ENCODE assay signal across 8 mouse cellular contexts in the genomic region with DNA sequence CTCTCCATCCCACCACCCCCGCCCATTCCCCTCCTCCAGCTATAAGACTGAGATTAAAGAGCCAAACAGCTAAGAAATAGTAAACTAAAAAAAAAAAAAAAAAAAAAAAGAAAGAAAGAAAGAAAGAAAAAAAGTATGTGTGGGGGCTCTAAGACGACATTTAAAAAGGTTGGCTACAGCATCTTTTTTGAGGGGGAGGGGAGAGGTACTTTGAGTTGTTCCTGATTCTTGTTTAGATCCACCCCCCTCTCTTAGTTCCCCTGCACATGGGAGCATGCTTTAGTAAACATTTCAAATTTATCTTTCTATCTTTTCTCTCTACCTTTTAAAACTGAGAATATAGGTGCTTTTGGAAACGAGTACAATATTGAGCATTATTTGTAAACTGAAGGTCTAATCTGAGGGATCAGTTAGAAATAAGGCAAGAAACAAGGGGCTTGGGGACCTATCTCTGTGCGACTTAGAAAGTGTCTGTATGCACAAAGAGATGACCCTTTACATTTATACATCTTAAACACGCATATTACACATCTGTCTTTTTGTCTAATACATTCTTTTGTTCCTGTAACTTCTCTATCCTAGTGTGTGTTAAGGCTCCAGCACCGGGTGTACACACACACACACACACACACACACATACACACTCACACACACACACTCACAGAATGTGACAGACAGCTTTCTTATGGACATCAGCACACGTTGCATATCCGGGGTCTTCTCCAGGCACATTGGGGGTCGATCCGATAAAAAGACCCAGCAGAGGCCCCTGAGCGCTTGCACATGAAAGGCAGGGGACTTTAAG. TPM values are rescaled to one million over a fixed set of nuclear protein-coding genes. Genes with fewer than 3 reads are reported as not detected.
DNase-seq lines count a peak whose midpoint lies in the region; ATAC-seq and TF ChIP-seq lines count a peak whose summit lies in the region.

No protein-coding gene starts in this region.

- no peak for ATAC-seq in lung, embryonic 14.5 days (ENCODE audit: insufficient read depth)
- ATAC-seq in forebrain, embryonic 16.5 days: no peak
- ATAC-seq in limb, embryonic 15.5 days (ENCODE audit: insufficient number of reproducible peaks, low FRiP score, low TSS enrichment, low read depth): no peak

- H3K27me3 ChIP-seq in lung, embryonic 14.5 days (ENCODE audit: insufficient read depth, low read length): no peaks in the 10 kb centered on the region
- H3K27me3 ChIP-seq in forebrain, embryonic 16.5 days (replicated peaks; ENCODE audit: control insufficient read depth, insufficient read depth, low read length): no peaks in the 10 kb centered on the region
- H3K27me3 ChIP-seq in limb, embryonic 15.5 days: no peaks in the 10 kb centered on the region

- WGBS in lung, embryonic 14.5 days: 28% methylated on average over 11 of the region's 11 CpGs
- WGBS in forebrain, embryonic 16.5 days: 5% methylated on average over 11 of the region's 11 CpGs
- 39% methylated on average over 11 of the region's 11 CpGs for WGBS in limb, embryonic 15.5 days

- no peaks in the 10 kb centered on the region for H3K9me3 ChIP-seq in lung, embryonic 14.5 days (ENCODE audit: low read depth, low read length)
- H3K9me3 ChIP-seq in forebrain, embryonic 16.5 days (ENCODE audit: control insufficient read depth, low read length): no peaks in the 10 kb centered on the region
- no peaks in the 10 kb centered on the region for H3K9me3 ChIP-seq in limb, embryonic 15.5 days

- no peak for DNase-seq in lung, embryonic 14.5 days
- DNase-seq in lung, postnatal 25 days (ENCODE audit: low spot score): no peak
- DNase-seq in retina, postnatal 1 day: peak; percentile 73
- DNase-seq in MN1 (ENCODE audit: low spot score): no peak
- no peak for DNase-seq in urinary bladder, postnatal 14 days (ENCODE audit: low spot score)
- no peak for DNase-seq in gastrocnemius, postnatal 10 days

- H3K4me2 ChIP-seq in lung, embryonic 14.5 days: peak overlapping the region; percentile 90
- H3K4me2 ChIP-seq in forebrain, embryonic 16.5 days (ENCODE audit: low read length): peak overlapping the region; percentile 86
- peak overlapping the region; percentile 71 for H3K4me2 ChIP-seq in limb, embryonic 15.5 days

- H3K9ac ChIP-seq in lung, embryonic 14.5 days: peak overlapping the region; percentile 99; the same call in 1 of the 2 replicates
- H3K9ac ChIP-seq in forebrain, embryonic 16.5 days (replicated peaks; ENCODE audit: low read depth, low read length): no peak overlapping the region; the same call in 1 of the 2 replicates
- H3K9ac ChIP-seq in limb, embryonic 15.5 days: no peak overlapping the region

- H3K4me3 ChIP-seq in lung, embryonic 14.5 days (ENCODE audit: low read depth, low read length): peak overlapping the region; percentile 79
- H3K4me3 ChIP-seq in forebrain, embryonic 16.5 days (replicated peaks; ENCODE audit: low read length): peak overlapping the region; percentile 23
- H3K4me3 ChIP-seq in limb, embryonic 15.5 days: peak overlapping the region; percentile 12; the same call in 1 of the 2 replicates

- peak overlapping the region; percentile 99; the same call in 1 of the 2 replicates for H3K27ac ChIP-seq in lung, embryonic 14.5 days (ENCODE audit: low read depth)
- peak overlapping the region; percentile 84 for H3K27ac ChIP-seq in forebrain, embryonic 16.5 days (ENCODE audit: low read length)
- H3K27ac ChIP-seq in limb, embryonic 15.5 days: peak overlapping the region; percentile 99

- TF ChIP-seq CTCF in lung, embryonic 14.5 days (IDR thresholded peaks at IDR 0.05; ENCODE audit: low read depth): no peak

- H3K36me3 ChIP-seq in lung, embryonic 14.5 days (ENCODE audit: insufficient read depth): no peaks in the 10 kb centered on the region
- H3K36me3 ChIP-seq in forebrain, embryonic 16.5 days (ENCODE audit: control insufficient read depth, insufficient read depth): no peaks in the 10 kb centered on the region
- no peaks in the 10 kb centered on the region for H3K36me3 ChIP-seq in limb, embryonic 15.5 days

- H3K4me1 ChIP-seq in lung, embryonic 14.5 days (ENCODE audit: insufficient read depth): peaks cover 18% of the 10 kb centered on the region
- H3K4me1 ChIP-seq in forebrain, embryonic 16.5 days (replicated peaks; ENCODE audit: control insufficient read depth, insufficient read depth, low read length): peaks cover 38% of the 10 kb centered on the region
- H3K4me1 ChIP-seq in limb, embryonic 15.5 days: peaks cover 17% of the 10 kb centered on the region

RNA-seq across cellular contexts. Expression of a gene that starts 2.4 kb away (rescaled TPM):
- polyA plus RNA-seq in lung, embryonic 14.5 days (2014; fragmentation: Nextera tagmentation; extraction: Ambion mirVana): 8.3 and 8.5 TPM in 2 replicates
- 9.8 and 13.4 TPM in 2 replicates for polyA plus RNA-seq in forebrain, embryonic 16.5 days (2015; fragmentation: Nextera tagmentation; extraction: Ambion mirVana)
- 5.1 and 7.6 TPM in 2 replicates for polyA plus RNA-seq in limb, embryonic 15.5 days (2015; fragmentation: Nextera tagmentation; extraction: Ambion mirVana)
- total RNA-seq in gastrocnemius, postnatal 10 days (2021): 1 to 10 TPM; 2.0 to 2.1 TPM

RNA-seq across cellular contexts. Expression of a gene that starts 3.8 kb away (rescaled TPM):
- 39.1 and 46.2 TPM in 2 replicates for polyA plus RNA-seq in lung, embryonic 14.5 days (2014; fragmentation: Nextera tagmentation; extraction: Ambion mirVana)
- polyA plus RNA-seq in forebrain, embryonic 16.5 days (2015; fragmentation: Nextera tagmentation; extraction: Ambion mirVana): 53.8 and 56.0 TPM in 2 replicates
- polyA plus RNA-seq in limb, embryonic 15.5 days (2015; fragmentation: Nextera tagmentation; extraction: Ambion mirVana): 51.3 and 53.4 TPM in 2 replicates
- total RNA-seq in gastrocnemius, postnatal 10 days (2021): 10 to 100 TPM; 21.7 to 33.1 TPM

RNA-seq across cellular contexts. Expression of a gene that starts 13.7 kb away (rescaled TPM):
- 8.9 and 11.4 TPM in 2 replicates for polyA plus RNA-seq in lung, embryonic 14.5 days (2014; fragmentation: Nextera tagmentation; extraction: Ambion mirVana)
- 9.6 and 14.1 TPM in 2 replicates for polyA plus RNA-seq in forebrain, embryonic 16.5 days (2015; fragmentation: Nextera tagmentation; extraction: Ambion mirVana)
- 13.0 and 16.8 TPM in 2 replicates for polyA plus RNA-seq in limb, embryonic 15.5 days (2015; fragmentation: Nextera tagmentation; extraction: Ambion mirVana)
- total RNA-seq in gastrocnemius, postnatal 10 days (2021): 1 to 10 TPM; 2.2 to 2.7 TPM

RNA-seq across cellular contexts. Expression of a gene that starts 54.5 kb away (rescaled TPM):
- polyA plus RNA-seq in lung, embryonic 14.5 days (2014; fragmentation: Nextera tagmentation; extraction: Ambion mirVana): not detected in 2 replicates
- polyA plus RNA-seq in forebrain, embryonic 16.5 days (2015; fragmentation: Nextera tagmentation; extraction: Ambion mirVana): not detected in 2 replicates
- polyA plus RNA-seq in limb, embryonic 15.5 days (2015; fragmentation: Nextera tagmentation; extraction: Ambion mirVana): not detected in 2 replicates
- not detected for total RNA-seq in gastrocnemius, postnatal 10 days (2021)

Comparison
In these comparisons a context has a peak if more than half of its experiments do, and no peak if none do; other contexts are left out.
1. H3K4me3 ChIP-seq: peak in every context shown above with its lines; median percentile 79 in lung, embryonic 14.5 days; 23 in forebrain, embryonic 16.5 days; 12 in limb, embryonic 15.5 days.